Mouse (Mus musculus) left cerebral cortex, adult 2 months (tissue): Measurements from ENCODE around the gene Tmem136. TPM values are rescaled to one million over a fixed set of nuclear protein-coding genes. Genes with fewer than 3 reads are reported as not detected.
A peak's percentile ranks its signal among the peaks of the same experiment; 100 is the strongest.

Experiments used
- DNase-seq, 2 experiments: peaks; one replicate each; pipeline ENCODE4 v3.0.0; 2021 to 2022; ENCODE audit warnings: low spot score in 2 of 2, mixed read lengths in 1 of 2; ENCODE audit errors: extremely low spot score in 1 of 2
- H3K27ac ChIP-seq: fragments of 200-600 bp; 2 replicates; pipeline ENCODE4 v1.8.1; 2022
- H3K4me3 ChIP-seq: fragments of 200-600 bp; 2 replicates; pipeline ENCODE4 v1.8.1; 2022
- CTCF ChIP-seq: fragments of 200-600 bp; IDR thresholded peaks from 2 replicates; pipeline ENCODE4 v1.8.1; 2022; ENCODE audit warnings: antibody characterized with exemption, mild to moderate bottlenecking, moderate library complexity
- intact Hi-C: fragments of 180-260 bp; cut with DNase I; formaldehyde crosslinking; loops from one replicate; pipeline ENCODE4 v1.15.1; 2025
- total RNA-seq, 2 experiments: library from RNA; stranded (reverse); gene quantifications; 2 replicates each; pipeline ENCODE4 v1.2.3; 2021

The Tmem136 gene
- total RNA-seq, 2 experiments from 2014 or later = 15.6 to 16.8 TPM

- no peak for DNase-seq
- TF ChIP-seq CTCF = no peak
- intact Hi-C loops = no loop called here
- no peak overlapping the region for H3K27ac ChIP-seq
- no peak overlapping the region for H3K4me3 ChIP-seq
Observed at GRCm38 (mm10) chr9:43067896-43068295, 48.5 kb downstream of the Tmem136 start.

GRCm38 (mm10) chr9:43065231-43065630 is 51.1 kb downstream of the Tmem136 start:
- intact Hi-C loops = no loop called here
- Histone ChIP-seq H3K27ac (no peak overlapping the region), H3K4me3 (no peak overlapping the region)
- no peak for DNase-seq
- TF ChIP-seq CTCF = no peak

- intact Hi-C loops = no loop called here
Observed at GRCm38 (mm10) chr9:43061545-43061944, 54.8 kb downstream of the Tmem136 start.

More at GRCm38 (mm10) chr9:43061545-43061944, 54.8 kb downstream of the Tmem136 start:
- Histone ChIP-seq H3K4me3 (no peak overlapping the region), H3K27ac (peak overlapping the region; percentile 47; the same call in 1 of the 2 replicates)
- DNase-seq = no peak
- TF ChIP-seq CTCF = no peak

Other genes starting within 250 kb of the Tmem136 start
- gene Grik4, start 172.1 kb downstream of the Tmem136 start, total RNA-seq = 10 to 100 TPM; 17.7 to 18.3 TPM
- 100 to 1,000 TPM; 162 to 164 TPM for gene Arhgef12, start 9.3 kb downstream of the Tmem136 start, total RNA-seq
- gene Pou2f3, start 93.8 kb upstream of the Tmem136 start, total RNA-seq = under 1 TPM; 0.16 to 0.65 TPM
- gene Oaf, start 123.3 kb upstream of the Tmem136 start, total RNA-seq = 10 to 100 TPM; 13.3 to 18.0 TPM
- not detected for gene Trim29, start 194.3 kb upstream of the Tmem136 start, total RNA-seq